Mouse (Mus musculus) kidney, embryonic 15.5 days (tissue): Measurements from ENCODE around the gene Wnt7b. TPM values are rescaled to one million over a fixed set of nuclear protein-coding genes. Genes with fewer than 3 reads are reported as not detected.
A peak's percentile ranks its signal among the peaks of the same experiment; 100 is the strongest.

Experiments used
- ATAC-seq: fragments of 200-750 bp; cut with Nextera tagmentation; replicated peaks from 2 replicates; pipeline ENCODE4 v1.8.0; 2017; ENCODE audit warnings: moderate TSS enrichment; ENCODE audit not compliant: low FRiP score
- H3K27ac ChIP-seq: fragments of 300-500 bp; sonication (generic); 2 replicates; pipeline ENCODE4 v1.5.1; 2015; ENCODE audit warnings: mild to moderate bottlenecking, inconsistent platforms
- H3K27me3 ChIP-seq: fragments of 300-500 bp; sonication (generic); 2 replicates; pipeline ENCODE4 v1.6.1; 2015; ENCODE audit warnings: inconsistent platforms
- H3K36me3 ChIP-seq: fragments of 300-500 bp; sonication (generic); 2 replicates; pipeline ENCODE4 v1.6.1; 2015; ENCODE audit warnings: inconsistent platforms
- H3K4me1 ChIP-seq: fragments of 300-500 bp; sonication (generic); 2 replicates; pipeline ENCODE4 v1.6.1; 2015; ENCODE audit warnings: inconsistent platforms
- H3K4me2 ChIP-seq: fragments of 300-500 bp; sonication (generic); 2 replicates; pipeline ENCODE4 v1.6.1; 2015; ENCODE audit warnings: moderate library complexity, mild to moderate bottlenecking, inconsistent platforms
- H3K4me3 ChIP-seq: fragments of 300-500 bp; sonication (generic); replicated peaks from 2 replicates; pipeline ENCODE4 v1.5.1; 2015; ENCODE audit warnings: mild to moderate bottlenecking, inconsistent platforms
- H3K9ac ChIP-seq: fragments of 300-500 bp; sonication (generic); 2 replicates; pipeline ENCODE4 v1.6.1; 2015; ENCODE audit warnings: mild to moderate bottlenecking, inconsistent platforms
- H3K9me3 ChIP-seq: fragments of 300-500 bp; sonication (generic); replicated peaks from 2 replicates; pipeline ENCODE4 v1.6.1; 2016; ENCODE audit warnings: inconsistent platforms
- WGBS: fragments of 180-500 bp; shearing (Covaris S2); methylation state at CpG from one replicate; pipeline ENCODE4 v1.1.7; 2015; ENCODE audit warnings: mixed read lengths; 5-methylcytosine and 5-hydroxymethylcytosine counted together
- polyA plus RNA-seq: library from polyadenylated mRNA; unstranded; fragments of >200 nt; fragmentation: Nextera tagmentation; extraction: Ambion mirVana; gene quantifications from 2 replicates; pipeline ENCODE4 v1.2.1, GENCODE M21; 2015

Gene Wnt7b
- polyA plus RNA-seq, 1 experiment from 2014 or later, result 16.8 TPM

DNA sequence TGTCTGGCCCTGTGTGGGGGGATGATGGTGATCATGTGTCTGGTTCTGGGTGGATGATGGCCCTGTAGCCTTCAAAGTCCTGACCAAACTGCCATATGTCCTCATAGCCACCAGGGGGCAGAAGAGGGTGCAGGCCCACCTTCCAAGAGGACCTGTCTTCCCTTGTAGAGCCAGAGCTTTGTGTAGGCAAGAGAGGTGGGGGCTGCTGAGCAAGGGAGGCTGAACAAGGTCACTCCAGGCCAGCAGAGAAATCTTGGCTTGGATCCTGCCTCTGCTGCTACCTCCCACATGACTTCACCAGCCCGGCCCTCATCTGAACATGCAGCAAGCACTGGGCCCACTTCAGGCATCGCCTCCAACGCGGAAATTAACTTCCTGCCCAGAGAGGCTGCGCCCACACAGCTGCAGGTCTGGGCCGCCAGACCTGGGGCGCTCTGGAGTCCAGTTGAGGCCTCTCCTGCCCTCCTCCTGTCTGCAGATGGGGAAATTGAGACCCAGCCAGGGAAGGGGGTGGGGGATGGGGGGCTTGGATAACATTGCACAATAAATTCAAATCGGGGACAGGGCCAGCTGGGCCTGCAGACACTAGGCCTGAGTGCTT, 28.4 kb upstream of the Wnt7b start:
- 10% methylated on average over 8 of the region's 8 CpGs for WGBS
- H3K27me3 ChIP-seq, result peaks cover 10% of the 10 kb centered on the region; the same call in 1 of the 2 replicates
- peak overlapping the region; percentile 89 for H3K27ac ChIP-seq
- no peaks in the 10 kb centered on the region for H3K36me3 ChIP-seq
- H3K9me3 ChIP-seq, result no peaks in the 10 kb centered on the region
- no peak overlapping the region for H3K4me3 ChIP-seq
- H3K4me2 ChIP-seq, result no peak overlapping the region
- H3K9ac ChIP-seq, result 0 out of 2 replicates have a peak overlapping the region, but pooled peaks have one; percentile 18
- peak; percentile 91 for ATAC-seq
- peaks cover 60% of the 10 kb centered on the region for H3K4me1 ChIP-seq

- Histone ChIP-seq H3K9me3 (no peaks in the 10 kb centered on the region), H3K4me2 (no peak overlapping the region), H3K36me3 (no peaks in the 10 kb centered on the region), H3K4me1 (peaks cover 59% of the 10 kb centered on the region), H3K27me3 (peaks cover 5% of the 10 kb centered on the region; the same call in 1 of the 2 replicates), H3K27ac (peak overlapping the region; percentile 89), H3K4me3 (no peak overlapping the region), H3K9ac (no peak overlapping the region)
- 67% methylated on average over 5 of the region's 5 CpGs for WGBS
- ATAC-seq, result peak; percentile 29; the same call in 1 of the 2 replicates
These were observed 27.8 kb upstream of the Wnt7b start for GRCm38 (mm10) chr15:85610120-85610519.

DNA sequence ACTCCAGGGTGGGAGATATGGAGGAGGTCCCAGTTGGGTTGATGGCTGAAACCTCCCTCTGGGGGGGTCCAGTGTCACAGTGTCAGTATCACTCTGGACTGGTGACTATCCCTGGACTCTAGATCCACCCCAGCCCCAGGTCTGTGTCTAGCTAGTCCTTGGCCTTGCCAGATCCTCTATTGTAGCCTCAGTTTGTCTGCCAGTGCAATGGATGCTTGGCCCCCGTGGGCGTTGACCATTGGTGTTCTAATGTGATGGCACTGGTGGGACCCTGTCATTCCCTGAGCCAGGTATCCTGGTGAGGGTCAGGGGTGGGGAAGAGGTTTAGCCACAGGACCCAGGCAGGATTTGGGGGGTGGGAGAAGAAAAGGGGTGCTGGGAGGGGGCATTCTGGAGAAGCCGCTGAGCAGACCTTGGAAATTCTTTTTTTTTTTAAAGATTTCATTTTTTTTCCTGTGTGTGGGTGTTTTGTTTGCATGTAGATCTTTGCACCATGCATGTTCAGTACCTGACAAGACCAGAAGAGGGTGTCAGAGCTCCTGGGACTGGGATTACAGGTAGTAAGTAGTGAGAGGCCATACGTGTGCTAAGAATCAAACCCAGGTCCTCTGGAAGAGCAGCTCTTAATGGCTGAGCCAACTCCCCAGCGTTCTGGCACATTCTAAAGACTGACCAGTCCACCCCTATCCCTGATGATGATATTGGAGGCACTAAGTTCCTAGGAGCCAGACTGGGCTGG, 27.2 kb upstream of the Wnt7b start:
- H3K27me3 ChIP-seq, result no peaks in the 10 kb centered on the region
- H3K36me3 ChIP-seq, result no peaks in the 10 kb centered on the region
- no peak for ATAC-seq
- H3K4me1 ChIP-seq, result peaks cover 55% of the 10 kb centered on the region
- H3K4me2 ChIP-seq, result no peak overlapping the region
- no peak overlapping the region for H3K9ac ChIP-seq
- peak overlapping the region; percentile 89; the same call in 1 of the 2 replicates for H3K27ac ChIP-seq
- H3K9me3 ChIP-seq, result no peaks in the 10 kb centered on the region
- no peak overlapping the region for H3K4me3 ChIP-seq
- WGBS, result 86% methylated on average over 5 of the region's 5 CpGs

- no peaks in the 10 kb centered on the region for H3K27me3 ChIP-seq
- H3K27ac ChIP-seq, result no peak overlapping the region
- no peak overlapping the region for H3K9ac ChIP-seq
- H3K36me3 ChIP-seq, result no peaks in the 10 kb centered on the region
- H3K4me2 ChIP-seq, result no peak overlapping the region
- no peaks in the 10 kb centered on the region for H3K9me3 ChIP-seq
- 36% methylated on average over 17 of the region's 17 CpGs for WGBS
- H3K4me3 ChIP-seq, result no peak overlapping the region
- no peak for ATAC-seq
- peaks cover 31% of the 10 kb centered on the region for H3K4me1 ChIP-seq
These were observed 23.8 kb upstream of the Wnt7b start for GRCm38 (mm10) chr15:85605962-85606610.

- no peak overlapping the region for H3K4me3 ChIP-seq
- H3K9ac ChIP-seq, result no peak overlapping the region
- 84% methylated on average over 8 of the region's 8 CpGs for WGBS
- H3K9me3 ChIP-seq, result no peaks in the 10 kb centered on the region
- no peak overlapping the region for H3K4me2 ChIP-seq
- H3K4me1 ChIP-seq, result peaks cover 31% of the 10 kb centered on the region
- H3K27ac ChIP-seq, result no peak overlapping the region
- no peak for ATAC-seq
- H3K27me3 ChIP-seq, result no peaks in the 10 kb centered on the region
- no peaks in the 10 kb centered on the region for H3K36me3 ChIP-seq
These were observed 22.7 kb upstream of the Wnt7b start for GRCm38 (mm10) chr15:85604938-85605337.

GRCm38 (mm10) chr15:85604507-85604906, 22.2 kb upstream of the Wnt7b start:
- no peak for ATAC-seq
- WGBS, result 53% methylated on average over 4 of the region's 4 CpGs
- Histone ChIP-seq H3K4me1 (peaks cover 34% of the 10 kb centered on the region), H3K27me3 (no peaks in the 10 kb centered on the region), H3K9me3 (no peaks in the 10 kb centered on the region), H3K9ac (no peak overlapping the region), H3K36me3 (no peaks in the 10 kb centered on the region), H3K4me2 (no peak overlapping the region), H3K27ac (no peak overlapping the region), H3K4me3 (no peak overlapping the region)

GRCm38 (mm10) chr15:85603422-85603821, 21.1 kb upstream of the Wnt7b start:
- no peak for ATAC-seq
- WGBS, result 56% methylated on average over 5 of the region's 5 CpGs
- no peaks in the 10 kb centered on the region for H3K36me3 ChIP-seq
- H3K4me2 ChIP-seq, result no peak overlapping the region
- peaks cover 40% of the 10 kb centered on the region for H3K4me1 ChIP-seq
- H3K9me3 ChIP-seq, result no peaks in the 10 kb centered on the region
- H3K27me3 ChIP-seq, result no peaks in the 10 kb centered on the region
- H3K9ac ChIP-seq, result no peak overlapping the region
- H3K27ac ChIP-seq, result no peak overlapping the region
- H3K4me3 ChIP-seq, result no peak overlapping the region

- no peak for ATAC-seq
- WGBS, result 72% methylated on average over 6 of the region's 6 CpGs
- H3K9ac ChIP-seq, result no peak overlapping the region
- H3K4me2 ChIP-seq, result no peak overlapping the region
- H3K4me3 ChIP-seq, result no peak overlapping the region
- H3K4me1 ChIP-seq, result peaks cover 40% of the 10 kb centered on the region
- no peaks in the 10 kb centered on the region for H3K9me3 ChIP-seq
- H3K27me3 ChIP-seq, result no peaks in the 10 kb centered on the region
- no peaks in the 10 kb centered on the region for H3K36me3 ChIP-seq
- H3K27ac ChIP-seq, result no peak overlapping the region
These were observed 20.5 kb upstream of the Wnt7b start for GRCm38 (mm10) chr15:85602733-85603132.

GRCm38 (mm10) chr15:85602021-85602420, 19.7 kb upstream of the Wnt7b start:
- Histone ChIP-seq H3K4me2 (no peak overlapping the region), H3K9ac (no peak overlapping the region), H3K4me3 (no peak overlapping the region), H3K36me3 (no peaks in the 10 kb centered on the region), H3K27ac (no peak overlapping the region), H3K9me3 (no peaks in the 10 kb centered on the region), H3K27me3 (no peaks in the 10 kb centered on the region), H3K4me1 (peaks cover 40% of the 10 kb centered on the region)
- WGBS, result 93% methylated on average over 5 of the region's 5 CpGs
- no peak for ATAC-seq

DNA sequence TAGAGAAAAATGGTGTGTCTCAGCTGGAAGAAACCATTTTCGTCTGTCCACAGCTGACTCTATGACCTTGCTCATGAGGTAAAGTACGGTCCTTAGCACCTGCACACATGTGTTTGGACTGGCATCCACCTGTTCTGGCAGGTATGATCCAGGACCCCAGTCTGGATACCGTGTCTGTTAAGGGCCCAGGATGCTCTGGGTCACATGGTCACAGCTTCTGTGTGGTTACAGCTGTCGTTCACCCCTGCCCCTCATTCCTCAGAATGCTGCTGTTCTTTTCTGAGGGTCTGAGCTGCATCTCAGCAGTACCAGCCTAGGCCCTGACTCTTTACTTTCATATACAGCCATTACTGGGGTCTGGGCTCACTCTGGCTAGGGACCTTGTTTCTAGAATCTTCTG, 18.9 kb upstream of the Wnt7b start:
- Histone ChIP-seq H3K4me2 (no peak overlapping the region), H3K27ac (no peak overlapping the region)
- WGBS, result 69% methylated on average over 4 of the region's 4 CpGs

DNA sequence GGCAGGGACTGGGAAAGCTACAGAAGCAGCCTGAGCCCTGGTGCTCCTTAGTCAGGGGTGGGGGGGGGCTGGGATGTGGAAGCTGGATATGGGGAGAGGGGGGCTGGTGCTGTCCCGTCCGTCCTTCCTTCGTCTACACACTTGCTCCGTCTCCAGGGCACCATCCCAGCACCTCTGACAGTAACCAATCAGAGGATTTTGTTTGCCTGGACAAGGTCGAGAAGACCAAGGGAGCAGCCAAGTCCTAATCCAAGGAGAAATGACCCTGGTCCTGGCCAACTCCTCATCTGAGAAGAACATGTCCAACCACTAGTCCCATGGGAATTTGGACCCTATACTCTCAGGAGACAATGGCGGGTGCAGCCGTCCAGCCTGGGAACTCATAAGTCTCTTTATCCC, 18.4 kb upstream of the Wnt7b start:
- H3K9me3 ChIP-seq, result no peaks in the 10 kb centered on the region
- H3K4me1 ChIP-seq, result peaks cover 34% of the 10 kb centered on the region
- no peak overlapping the region for H3K4me3 ChIP-seq
- H3K27me3 ChIP-seq, result no peaks in the 10 kb centered on the region
- 76% methylated on average over 7 of the region's 7 CpGs for WGBS
- H3K27ac ChIP-seq, result no peak overlapping the region
- ATAC-seq, result no peak
- H3K36me3 ChIP-seq, result no peaks in the 10 kb centered on the region
- peak overlapping the region; percentile 38 for H3K4me2 ChIP-seq
- H3K9ac ChIP-seq, result no peak overlapping the region

More for the DNA sequence above, 18.9 kb upstream of the Wnt7b start:
- Histone ChIP-seq H3K36me3 (no peaks in the 10 kb centered on the region), H3K4me1 (peaks cover 39% of the 10 kb centered on the region), H3K9ac (no peak overlapping the region), H3K27me3 (no peaks in the 10 kb centered on the region), H3K9me3 (no peaks in the 10 kb centered on the region), H3K4me3 (no peak overlapping the region)
- ATAC-seq, result no peak
